Mouse (Mus musculus): ENCODE results near the gene Kazald1.
"Not testable (repeated sequence)": the region's sequence is repeated elsewhere in the genome, so short reads cannot be mapped to it uniquely, and the experiment has no call there.

- not testable (repeated sequence) for TF ChIP-seq CTCF, POLR2A (IDR thresholded peaks at IDR 0.05; ENCODE audit: insufficient read depth, low read depth, low read length)
These were observed 36.8 kb upstream of the Kazald1 start for GRCm38 (mm10) chr19:45038198-45038597.

Data from olfactory bulb, adult 2 months (tissue).